Mouse (Mus musculus) bone marrow, adult 2 months (tissue): Measurements from ENCODE around the gene Adamtsl5. TPM values are rescaled to one million over a fixed set of nuclear protein-coding genes. Genes with fewer than 3 reads are reported as not detected.

Source experiments
- H3K27ac ChIP-seq: fragments of 200-500 bp; 2 replicates; pipeline ENCODE4 v1.5.1; 2012; ENCODE audit warnings: low read depth, mild to moderate bottlenecking, control low read depth, inconsistent platforms, low read length; ENCODE audit not compliant: control insufficient read depth, poor library complexity, insufficient read depth
- H3K4me1 ChIP-seq: fragments of 200-500 bp; 2 replicates; pipeline ENCODE4 v1.6.1; 2011; ENCODE audit warnings: low read length; ENCODE audit not compliant: control insufficient read depth, insufficient read depth
- H3K4me3 ChIP-seq: fragments of 200-500 bp; replicated peaks from 2 replicates; pipeline ENCODE3; 2011; ENCODE audit warnings: mild to moderate bottlenecking, low read depth, low read length, control low read depth; ENCODE audit not compliant: control insufficient read depth
- CTCF ChIP-seq: fragments of 200-500 bp; IDR thresholded peaks from 2 replicates; pipeline ENCODE4 v1.5.1; 2011; ENCODE audit warnings: low read length, control low read depth; ENCODE audit not compliant: control insufficient read depth, insufficient read depth
- POLR2A ChIP-seq: fragments of 200-500 bp; IDR thresholded peaks from 2 replicates; pipeline ENCODE4 v1.6.1; 2011; ENCODE audit warnings: low read depth, mild to moderate bottlenecking, control low read depth, low read length, borderline replicate concordance; ENCODE audit not compliant: control insufficient read depth
- WGBS: fragments of 180-500 bp; shearing (Covaris S2); methylation state at CpG from one replicate; pipeline ENCODE4 v1.1.7; 2018; 5-methylcytosine and 5-hydroxymethylcytosine counted together
- polyA plus RNA-seq: library from polyadenylated mRNA; stranded (reverse); fragments of >200 nt; gene quantifications from 2 replicates; pipeline ENCODE4 v1.2.4, GENCODE M21; 2011; ENCODE audit warnings: low replicate concordance; ENCODE audit not compliant: missing spikeins, insufficient read depth, insufficient read length

The Adamtsl5 gene
- polyA plus RNA-seq, 1 experiment = 8.6 TPM

DNA sequence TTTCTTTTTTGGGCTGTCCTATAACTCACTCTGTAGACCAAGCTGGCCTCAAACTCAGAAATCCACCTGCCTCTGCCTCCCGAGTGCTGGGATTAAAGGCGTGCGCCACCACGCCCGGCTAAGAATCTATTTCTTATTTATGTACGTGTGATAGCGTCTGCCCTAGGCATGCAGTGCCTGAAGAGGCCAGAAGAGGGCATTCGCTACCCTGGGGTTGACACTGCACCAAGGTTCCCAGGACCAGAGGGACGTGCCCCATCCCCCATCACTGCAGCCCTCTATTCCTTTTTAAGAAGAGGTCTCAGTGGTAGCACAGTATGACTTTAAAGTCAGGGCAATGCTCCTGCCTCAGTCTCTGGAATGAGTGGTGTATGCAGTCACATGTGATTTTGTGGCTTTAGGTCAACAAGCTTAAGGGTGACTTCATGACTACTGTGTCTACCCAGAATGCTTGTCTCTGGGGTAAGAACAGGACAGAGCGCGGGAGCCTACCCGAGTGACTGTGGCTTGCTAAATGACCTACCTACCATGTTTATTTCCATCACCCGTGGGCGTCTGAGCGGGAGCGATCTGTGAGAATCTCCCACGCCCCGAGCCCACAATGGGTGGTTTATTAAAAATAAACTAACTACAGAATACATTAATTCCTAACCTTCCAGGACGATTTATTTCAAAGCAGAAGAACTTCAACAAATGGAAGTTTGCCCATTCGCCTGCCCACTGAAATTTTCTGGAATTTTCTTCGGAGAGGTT is 22.0 kb upstream of the Adamtsl5 start:
- Histone ChIP-seq H3K4me1 (no peaks in the 10 kb centered on the region; the same call in 1 of the 2 replicates), H3K4me3 (no peak overlapping the region), H3K27ac (no peak overlapping the region)
- 78% methylated on average over 21 of the region's 21 CpGs for WGBS
- TF ChIP-seq CTCF (peak; percentile 42; the same call in 1 of the 2 replicates), POLR2A (no peak)

DNA sequence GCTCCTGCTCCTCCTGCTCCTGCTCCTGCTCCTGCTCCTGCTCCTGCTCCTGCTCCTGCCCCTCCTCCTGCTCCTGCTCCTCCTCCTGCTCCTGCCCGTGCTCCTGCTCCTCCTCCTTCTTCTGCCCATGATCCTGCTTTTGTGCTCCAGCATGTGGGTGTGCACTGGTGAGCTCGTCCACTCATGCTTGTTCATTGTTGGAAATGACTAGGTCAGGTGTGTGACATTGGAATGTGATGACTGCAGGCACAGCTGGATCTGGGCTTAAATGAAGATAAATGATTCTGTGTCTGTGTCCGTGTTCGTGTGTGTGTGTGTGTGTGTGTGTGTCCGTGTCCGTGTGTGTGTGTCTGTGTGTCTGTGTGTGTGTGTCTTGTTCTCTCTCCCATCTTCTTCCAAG is 20.2 kb upstream of the Adamtsl5 start:
- Histone ChIP-seq H3K4me3 (no peak overlapping the region), H3K27ac (no peak overlapping the region), H3K4me1 (no peaks in the 10 kb centered on the region; the same call in 1 of the 2 replicates)
- TF ChIP-seq POLR2A (no peak), CTCF (no peak)
- WGBS = 77% methylated on average over 6 of the region's 6 CpGs

DNA sequence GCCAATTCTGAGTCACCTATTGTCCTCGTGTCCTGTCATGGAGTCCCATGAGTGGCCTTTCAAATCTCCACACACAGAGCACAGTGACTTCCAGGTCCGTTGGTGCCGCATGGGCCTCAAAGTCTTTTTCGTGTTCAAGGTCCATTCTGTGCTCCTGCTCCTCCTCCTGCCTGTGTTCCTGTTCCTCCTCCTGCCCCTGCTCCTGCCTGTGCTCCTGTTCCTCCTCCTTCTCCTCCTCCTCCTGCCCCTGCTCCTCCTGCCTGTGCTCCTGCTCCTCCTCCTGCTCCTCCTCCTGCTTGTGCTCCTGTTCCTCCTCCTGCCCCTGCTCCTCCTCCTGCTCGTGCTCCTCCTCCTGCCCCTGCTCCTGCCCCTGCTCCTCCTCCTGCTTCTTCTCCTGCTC is 19.7 kb upstream of the Adamtsl5 start:
- no peak overlapping the region for H3K27ac ChIP-seq
- no peak for TF ChIP-seq CTCF
- no peak for TF ChIP-seq POLR2A
- WGBS = 66% methylated on average over 5 of the region's 5 CpGs
- H3K4me1 ChIP-seq = no peaks in the 10 kb centered on the region; the same call in 1 of the 2 replicates
- H3K4me3 ChIP-seq = no peak overlapping the region

GRCm38 (mm10) chr10:80365736-80366135 is 17.5 kb upstream of the Adamtsl5 start:
- TF ChIP-seq CTCF = no peak
- TF ChIP-seq POLR2A = no peak
- Histone ChIP-seq H3K4me3 (no peak overlapping the region), H3K4me1 (no peaks in the 10 kb centered on the region), H3K27ac (no peak overlapping the region)
- 58% methylated on average over 6 of the region's 6 CpGs for WGBS

DNA sequence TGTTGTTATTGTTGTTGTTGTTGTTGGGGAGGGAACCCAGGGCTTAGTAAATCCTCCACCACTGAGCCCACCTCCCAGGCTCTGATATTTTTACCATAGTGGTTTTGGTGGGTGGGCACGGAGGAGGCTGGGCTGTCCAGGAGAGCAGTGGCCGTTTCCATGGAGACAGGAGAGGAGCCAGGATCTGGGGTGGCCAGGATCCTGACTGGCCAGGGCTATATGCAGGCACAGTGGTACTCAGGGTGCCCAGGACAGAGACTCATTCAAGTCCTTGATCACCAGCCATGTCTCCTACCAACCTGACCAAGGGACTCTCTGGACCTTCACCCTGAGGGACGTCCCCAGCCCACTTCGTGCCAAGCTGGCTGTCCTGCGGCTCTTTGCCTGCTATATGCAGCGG is 15.5 kb upstream of the Adamtsl5 start:
- H3K4me1 ChIP-seq = no peaks in the 10 kb centered on the region
- H3K4me3 ChIP-seq = no peak overlapping the region
- TF ChIP-seq POLR2A (no peak), CTCF (no peak)
- H3K27ac ChIP-seq = no peak overlapping the region
- 53% methylated on average over 6 of the region's 6 CpGs for WGBS

DNA sequence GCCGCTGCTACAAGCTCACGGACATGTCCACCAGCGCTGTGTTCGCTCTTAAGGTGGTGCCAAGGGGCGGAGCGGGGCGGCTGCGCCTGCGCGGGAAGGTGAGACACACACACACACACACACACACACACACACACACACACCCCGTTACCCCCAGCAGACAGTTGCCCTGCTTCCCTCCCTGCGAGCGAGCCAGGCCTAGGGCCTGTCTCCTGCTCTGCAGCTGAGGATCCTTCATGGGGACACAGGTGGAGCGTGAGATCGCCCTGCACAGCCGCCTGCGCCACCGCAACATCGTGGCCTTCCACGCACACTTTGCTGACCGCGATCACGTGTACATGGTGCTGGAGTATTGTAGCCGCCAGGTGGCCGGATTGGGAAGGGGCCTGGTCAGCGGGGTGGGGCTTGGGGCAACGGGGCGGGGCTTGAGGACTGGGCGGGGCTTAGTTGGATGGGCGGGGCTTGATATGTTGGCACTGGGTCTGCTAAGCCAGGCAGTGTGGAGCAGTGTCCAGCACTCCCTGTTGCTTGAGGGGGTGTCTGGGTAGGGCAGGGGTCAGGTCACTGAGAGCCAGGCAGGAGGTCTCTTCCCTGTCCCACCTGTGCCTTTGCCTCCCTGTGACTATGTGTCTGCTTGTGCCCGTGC is 9.9 kb upstream of the Adamtsl5 start:
- H3K4me1 ChIP-seq = no peaks in the 10 kb centered on the region
- TF ChIP-seq CTCF (no peak), POLR2A (no peak)
- H3K27ac ChIP-seq = no peak overlapping the region
- no peak overlapping the region for H3K4me3 ChIP-seq
- WGBS = 6% methylated on average over 31 of the region's 31 CpGs

GRCm38 (mm10) chr10:80357336-80357735 is 9.1 kb upstream of the Adamtsl5 start:
- TF ChIP-seq CTCF (no peak), POLR2A (no peak)
- H3K4me3 ChIP-seq = no peak overlapping the region
- no peak overlapping the region for H3K27ac ChIP-seq
- no peaks in the 10 kb centered on the region for H3K4me1 ChIP-seq
- WGBS = 27% methylated on average over 7 of the region's 7 CpGs

GRCm38 (mm10) chr10:80356737-80357136 is 8.5 kb upstream of the Adamtsl5 start:
- Histone ChIP-seq H3K4me1 (no peaks in the 10 kb centered on the region), H3K27ac (no peak overlapping the region), H3K4me3 (no peak overlapping the region)
- TF ChIP-seq POLR2A = no peak
- no peak for TF ChIP-seq CTCF
- 6% methylated on average over 34 of the region's 34 CpGs for WGBS
